Mouse (Mus musculus) heart, postnatal 0 days (tissue): Measurements from ENCODE around the gene Treml2. TPM values are rescaled to one million over a fixed set of nuclear protein-coding genes. Genes with fewer than 3 reads are reported as not detected.

Source experiments
- ATAC-seq: fragments of 200-750 bp; cut with Nextera tagmentation; 2 replicates; pipeline ENCODE4 v1.8.0; 2017; ENCODE audit warnings: low read depth, moderate number of reproducible peaks, moderate library complexity; ENCODE audit not compliant: insufficient read depth
- DNase-seq: peaks from one replicate; pipeline ENCODE4 v3.0.0-alpha.2; 2016; ENCODE audit warnings: low spot score
- H3K27ac ChIP-seq: fragments of 300-500 bp; sonication (generic); 2 replicates; pipeline ENCODE4 v1.5.1; 2014; ENCODE audit warnings: low read depth, mild to moderate bottlenecking
- H3K27me3 ChIP-seq: fragments of 300-500 bp; sonication (generic); 2 replicates; pipeline ENCODE4 v1.6.1; 2014; ENCODE audit warnings: low read length, mixed read lengths; ENCODE audit not compliant: control insufficient read depth, insufficient read depth
- H3K36me3 ChIP-seq: fragments of 300-500 bp; sonication (generic); replicated peaks from 2 replicates; pipeline ENCODE4 v1.6.1; 2014; ENCODE audit warnings: low read length, mixed read lengths; ENCODE audit not compliant: control insufficient read depth, insufficient read depth
- H3K4me1 ChIP-seq: fragments of 300-500 bp; sonication (generic); 2 replicates; pipeline ENCODE4 v1.6.1; 2014; ENCODE audit warnings: antibody characterized with exemption; ENCODE audit not compliant: control insufficient read depth, insufficient read depth
- H3K4me2 ChIP-seq: fragments of 300-500 bp; sonication (generic); 2 replicates; pipeline ENCODE4 v1.6.1; 2014; ENCODE audit warnings: low read depth, mild to moderate bottlenecking, low read length, moderate library complexity
- H3K4me3 ChIP-seq: fragments of 300-500 bp; sonication (generic); 2 replicates; pipeline ENCODE4 v1.5.1; 2014; ENCODE audit warnings: low read depth, low read length
- H3K9ac ChIP-seq: fragments of 300-500 bp; sonication (generic); replicated peaks from 2 replicates; pipeline ENCODE4 v1.6.1; 2014; ENCODE audit warnings: low read depth, low read length, mixed read lengths
- H3K9me3 ChIP-seq: fragments of 300-500 bp; sonication (generic); replicated peaks from 2 replicates; pipeline ENCODE4 v1.6.1; 2016; ENCODE audit warnings: low read length; ENCODE audit not compliant: control insufficient read depth
- CTCF ChIP-seq: IDR thresholded peaks from 2 replicates; pipeline ENCODE4 v1.5.1; 2016; ENCODE audit warnings: antibody characterized with exemption, control low read depth, low read depth
- EP300 ChIP-seq: IDR thresholded peaks from 2 replicates; pipeline ENCODE4 v1.6.1; 2016; ENCODE audit warnings: antibody characterized with exemption, low read depth
- WGBS: fragments of 180-500 bp; shearing (Covaris S2); extraction: QIAGEN DNeasy Blood & Tissue Kit; methylation state at CpG from one replicate; pipeline ENCODE4 v1.1.7; 2014; 5-methylcytosine and 5-hydroxymethylcytosine counted together
- polyA plus RNA-seq: library from polyadenylated mRNA; unstranded; fragments of >200 nt; fragmentation: Nextera tagmentation; extraction: Ambion mirVana; gene quantifications from 2 replicates; pipeline ENCODE4 v1.2.1, GENCODE M21; 2015
- total RNA-seq: library from RNA; depleted of rRNA; stranded (reverse); fragments of >200 nt; gene quantifications from 2 replicates; pipeline ENCODE4 v1.2.3, GENCODE M21; 2014; ENCODE audit warnings: low replicate concordance

Gene Treml2
- total and polyA plus RNA-seq, 2 experiments from 2014 or later: 0.15 TPM; not detected in 1

GRCm38 (mm10) chr17:48318686-48319085, 19.4 kb downstream of the Treml2 start:
- 93% methylated on average over 1 of the region's 1 CpGs for WGBS
- no peak for TF ChIP-seq EP300
- no peak for TF ChIP-seq CTCF

DNA sequence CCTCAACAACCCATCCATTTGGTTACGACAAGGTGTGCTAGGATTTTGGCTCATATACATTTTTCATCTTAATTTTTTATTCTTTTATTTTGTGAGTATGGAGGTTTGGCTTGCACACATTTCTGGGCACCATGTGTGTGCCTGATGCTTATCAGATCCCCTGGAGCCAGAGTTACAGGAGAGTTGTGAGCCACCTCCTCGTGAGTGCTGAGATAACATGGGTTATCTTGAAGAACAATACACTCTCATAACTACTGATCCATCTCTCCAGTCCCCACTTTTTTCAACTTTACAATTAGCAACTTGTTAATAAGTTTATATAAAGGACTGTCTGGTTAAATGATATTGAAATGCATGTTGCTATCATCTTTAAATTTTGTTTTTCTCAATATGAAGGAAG, 22.0 kb downstream of the Treml2 start:
- no peaks in the 10 kb centered on the region for H3K9me3 ChIP-seq
- no peaks in the 10 kb centered on the region for H3K27me3 ChIP-seq
- no peak overlapping the region for H3K27ac ChIP-seq
- H3K36me3 ChIP-seq: no peaks in the 10 kb centered on the region
- no peak for TF ChIP-seq EP300
- no peak for TF ChIP-seq CTCF
- WGBS: 53% methylated on average over 2 of the region's 2 CpGs
- ATAC-seq (no peak), DNase-seq (no peak)
- no peak overlapping the region for H3K4me3 ChIP-seq
- no peak overlapping the region for H3K4me2 ChIP-seq
- no peaks in the 10 kb centered on the region for H3K4me1 ChIP-seq
- no peak overlapping the region for H3K9ac ChIP-seq

More at GRCm38 (mm10) chr17:48318686-48319085, 19.4 kb downstream of the Treml2 start:
- Histone ChIP-seq H3K4me2 (no peak overlapping the region), H3K9me3 (no peaks in the 10 kb centered on the region), H3K4me3 (no peak overlapping the region), H3K4me1 (no peaks in the 10 kb centered on the region), H3K27me3 (no peaks in the 10 kb centered on the region), H3K36me3 (no peaks in the 10 kb centered on the region), H3K9ac (no peak overlapping the region), H3K27ac (no peak overlapping the region)
- ATAC-seq (no peak), DNase-seq (no peak)

DNA sequence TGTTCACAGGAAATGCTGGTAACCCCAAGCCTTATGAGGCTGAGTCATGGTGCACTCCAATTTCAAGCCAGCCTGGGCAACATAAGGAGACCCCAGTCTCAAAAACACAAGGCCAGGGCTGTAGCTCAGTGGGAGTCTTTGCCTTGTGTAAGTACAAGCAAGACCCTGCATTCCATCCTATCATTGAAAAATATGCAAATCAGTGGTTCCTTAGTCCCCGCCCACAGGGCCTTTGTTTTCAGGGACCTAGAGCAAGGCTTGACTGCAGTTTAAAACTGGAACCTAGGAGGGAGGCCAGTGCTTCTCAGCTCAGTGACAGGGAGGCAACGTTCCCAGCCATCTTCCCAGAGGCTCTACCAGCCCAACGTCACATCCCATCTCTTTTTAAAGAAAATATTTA, 23.9 kb downstream of the Treml2 start:
- WGBS: 80% methylated on average over 3 of the region's 3 CpGs
- Histone ChIP-seq H3K4me1 (no peaks in the 10 kb centered on the region), H3K27me3 (no peaks in the 10 kb centered on the region), H3K4me3 (no peak overlapping the region), H3K9ac (no peak overlapping the region), H3K4me2 (no peak overlapping the region), H3K9me3 (no peaks in the 10 kb centered on the region), H3K27ac (no peak overlapping the region), H3K36me3 (no peaks in the 10 kb centered on the region)
- TF ChIP-seq CTCF (no peak), EP300 (no peak)
- DNase-seq: no peak
- ATAC-seq: no peak

GRCm38 (mm10) chr17:48324258-48324657, 25.0 kb downstream of the Treml2 start:
- H3K9ac ChIP-seq: no peak overlapping the region
- WGBS: 67% methylated on average over 5 of the region's 5 CpGs
- ATAC-seq: no peak
- no peak overlapping the region for H3K4me3 ChIP-seq
- H3K27ac ChIP-seq: no peak overlapping the region
- H3K9me3 ChIP-seq: no peaks in the 10 kb centered on the region
- TF ChIP-seq CTCF (no peak), EP300 (no peak)
- H3K4me2 ChIP-seq: no peak overlapping the region
- H3K27me3 ChIP-seq: no peaks in the 10 kb centered on the region
- DNase-seq: no peak
- H3K36me3 ChIP-seq: no peaks in the 10 kb centered on the region
- no peaks in the 10 kb centered on the region for H3K4me1 ChIP-seq

DNA sequence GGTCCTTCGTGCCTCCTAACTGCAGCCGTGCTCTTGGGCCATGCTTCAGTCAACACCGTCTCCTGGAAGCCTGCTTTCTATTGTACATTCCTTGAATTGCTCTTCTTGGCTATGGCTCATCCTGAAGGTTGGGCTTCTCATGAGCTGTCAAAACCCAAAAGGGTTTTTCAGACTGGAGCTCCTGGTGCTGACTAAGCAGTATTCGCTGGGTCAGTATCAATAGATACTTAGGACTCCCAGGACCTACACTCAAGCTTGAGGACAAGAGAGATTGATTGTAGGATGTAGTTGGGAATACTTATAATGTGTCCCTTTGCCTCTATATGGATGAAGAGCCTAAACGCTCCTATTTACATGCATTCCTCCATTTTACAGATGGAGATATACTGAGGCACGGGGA, 25.8 kb downstream of the Treml2 start:
- no peak overlapping the region for H3K27ac ChIP-seq
- no peak for DNase-seq
- no peak overlapping the region for H3K9ac ChIP-seq
- TF ChIP-seq CTCF (no peak), EP300 (no peak)
- no peaks in the 10 kb centered on the region for H3K36me3 ChIP-seq
- H3K4me3 ChIP-seq: no peak overlapping the region
- H3K9me3 ChIP-seq: no peaks in the 10 kb centered on the region
- ATAC-seq: no peak
- no peaks in the 10 kb centered on the region for H3K4me1 ChIP-seq
- H3K27me3 ChIP-seq: no peaks in the 10 kb centered on the region
- 81% methylated on average over 6 of the region's 6 CpGs for WGBS
- H3K4me2 ChIP-seq: no peak overlapping the region

DNA sequence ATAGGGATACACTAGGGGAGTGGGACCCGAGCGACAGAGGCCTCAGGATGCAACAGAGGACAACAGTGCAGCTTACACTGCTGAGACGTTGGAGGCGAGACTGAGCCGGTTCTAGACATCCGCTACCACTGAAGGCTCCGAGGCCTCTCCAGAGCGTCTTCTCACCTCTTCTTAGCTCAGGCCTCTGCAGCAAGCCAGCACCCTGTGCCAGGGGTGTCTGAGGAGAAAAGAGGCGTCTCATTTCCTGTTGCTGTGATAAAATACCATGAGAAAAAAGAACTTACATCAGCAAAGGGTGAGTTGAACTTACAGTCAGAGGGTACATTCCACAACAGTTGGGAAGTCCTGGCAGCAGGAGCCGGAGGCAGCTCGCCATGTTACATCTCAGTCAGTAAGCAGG, 26.3 kb downstream of the Treml2 start:
- no peak overlapping the region for H3K9ac ChIP-seq
- TF ChIP-seq EP300 (no peak), CTCF (no peak)
- no peak overlapping the region for H3K4me2 ChIP-seq
- H3K36me3 ChIP-seq: no peaks in the 10 kb centered on the region
- DNase-seq: no peak
- H3K27me3 ChIP-seq: no peaks in the 10 kb centered on the region
- WGBS: 75% methylated on average over 11 of the region's 11 CpGs
- H3K9me3 ChIP-seq: no peaks in the 10 kb centered on the region
- no peaks in the 10 kb centered on the region for H3K4me1 ChIP-seq
- no peak overlapping the region for H3K27ac ChIP-seq
- no peak overlapping the region for H3K4me3 ChIP-seq
- no peak for ATAC-seq
